Mouse (Mus musculus) bone marrow, adult 2 months (tissue): ENCODE measurements around the gene Chd9.

Source experiments
- CTCF ChIP-seq: fragments of 200-500 bp; IDR thresholded peaks from 2 replicates; pipeline ENCODE4 v1.5.1; 2011; ENCODE audit warnings: low read length, control low read depth; ENCODE audit not compliant: control insufficient read depth, insufficient read depth
- POLR2A ChIP-seq: fragments of 200-500 bp; IDR thresholded peaks from 2 replicates; pipeline ENCODE4 v1.6.1; 2011; ENCODE audit warnings: low read depth, mild to moderate bottlenecking, control low read depth, low read length, borderline replicate concordance; ENCODE audit not compliant: control insufficient read depth

GRCm38 (mm10) chr8:91069407-91069806, 241.3 kb downstream of the Chd9 start:
- TF ChIP-seq CTCF (no peak), POLR2A (no peak)
